Mouse (Mus musculus): ENCODE measurements at regions not wholly inside any gene's neighbourhood (a gene's known extent, or its start where the extent isn't known, plus 50 kb on each side); places are given as distances from the start of the nearest gene placed in this dataset.

- no peak for DNase-seq (ENCODE audit: extremely low read depth, low read depth)
Measured at GRCm38 (mm10) chr2:72672908-72673901, 197.2 kb downstream of the Cdca7 start.

- no peak for DNase-seq (ENCODE audit: extremely low read depth, low read depth)
Measured at GRCm38 (mm10) chr2:72674229-72674628, 198.3 kb downstream of the Cdca7 start.

- no peak for DNase-seq (ENCODE audit: extremely low read depth, low read depth)
Measured at GRCm38 (mm10) chr2:72674856-72675440, 199.0 kb downstream of the Cdca7 start.

DNA sequence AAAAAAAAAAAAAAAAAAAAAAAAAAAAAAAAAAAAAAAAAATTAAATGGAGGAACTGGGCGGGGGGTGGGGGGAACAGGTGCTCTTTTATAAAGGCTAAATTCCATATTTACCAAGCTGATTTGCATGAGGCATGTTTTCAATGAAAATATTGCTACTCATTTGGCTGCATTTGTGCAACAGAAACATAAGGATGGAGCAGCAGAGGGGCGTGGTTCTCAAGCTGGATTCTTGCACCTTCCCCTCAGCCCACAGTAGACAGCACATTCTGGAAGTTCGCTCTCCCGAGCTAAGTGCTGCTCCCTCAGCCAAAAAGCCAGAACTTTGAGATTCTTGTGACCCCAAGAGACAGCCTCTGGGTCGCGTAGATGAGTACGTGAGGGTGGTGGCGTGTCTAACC, 201.8 kb downstream of the Cdca7 start:
- no peak for DNase-seq (ENCODE audit: extremely low read depth, low read depth)

DNA sequence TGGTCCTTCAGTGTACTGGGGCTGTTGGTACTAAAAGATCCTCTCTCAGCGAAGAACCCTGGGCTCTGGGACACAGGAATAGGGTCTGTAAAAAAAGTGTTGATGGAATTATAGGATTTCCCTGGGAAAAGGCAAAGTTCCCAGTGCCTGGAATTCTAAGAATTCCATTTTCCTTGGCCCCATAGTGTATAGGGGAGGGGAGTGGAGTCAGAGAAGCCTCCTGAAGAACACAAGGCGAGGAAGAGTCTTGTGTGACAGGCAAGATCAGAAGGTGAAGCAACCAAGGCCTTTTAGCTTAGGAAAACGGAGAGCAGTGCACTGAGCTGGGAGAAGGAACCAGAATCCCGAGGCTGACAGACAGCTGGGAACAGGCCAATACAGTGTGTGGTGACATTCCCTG, 212.1 kb downstream of the Cdca7 start:
- no peak for DNase-seq (ENCODE audit: extremely low read depth, low read depth)

- no peak for DNase-seq (ENCODE audit: extremely low read depth, low read depth)
Measured at GRCm38 (mm10) chr2:72701081-72701480, 225.1 kb downstream of the Cdca7 start.

DNA sequence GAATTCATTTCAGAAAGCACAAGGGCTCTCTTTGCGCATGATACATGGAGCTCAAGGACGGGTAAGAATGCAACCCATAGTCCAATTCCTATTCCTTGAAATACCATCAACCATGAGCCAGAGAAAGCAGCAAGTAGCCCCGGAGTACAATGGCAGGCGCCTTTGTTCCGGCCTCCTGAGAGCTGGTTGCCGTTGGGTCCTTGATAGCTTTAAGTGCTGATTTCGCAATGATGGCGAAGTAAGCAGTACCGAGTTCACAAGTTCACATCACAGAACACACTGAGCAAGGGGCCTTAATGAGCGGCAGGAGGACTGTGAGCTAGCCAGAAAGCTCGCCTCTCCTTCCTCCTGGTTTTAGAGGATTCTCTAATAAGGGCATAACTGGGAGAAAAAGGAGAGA, 227.3 kb downstream of the Cdca7 start:
- no peak for DNase-seq (ENCODE audit: extremely low read depth, low read depth)

- no peak for DNase-seq (ENCODE audit: extremely low read depth, low read depth)
Measured at GRCm38 (mm10) chr2:72707676-72708659, 232.0 kb downstream of the Cdca7 start.

DNA sequence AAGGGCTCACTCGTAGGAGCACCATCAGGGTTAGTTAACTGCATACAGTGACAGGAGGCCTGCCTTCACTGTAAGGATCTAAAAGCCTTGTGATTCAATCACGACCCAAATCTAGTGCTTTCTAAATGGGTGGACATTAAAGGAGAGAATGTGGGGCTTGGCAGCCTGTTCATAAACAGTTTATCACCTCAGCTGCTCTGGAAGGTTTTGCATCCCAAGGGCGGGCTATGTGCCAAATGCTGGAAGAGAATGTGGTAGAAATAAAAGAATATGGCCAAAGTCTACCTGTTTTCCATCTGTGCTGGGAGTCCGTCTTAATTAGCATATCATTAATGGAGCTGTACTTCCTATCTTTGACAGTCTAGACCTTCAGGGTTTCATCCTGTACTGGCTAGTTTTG, 241.0 kb downstream of the Cdca7 start:
- DNase-seq (ENCODE audit: extremely low read depth, low read depth), result no peak

DNA sequence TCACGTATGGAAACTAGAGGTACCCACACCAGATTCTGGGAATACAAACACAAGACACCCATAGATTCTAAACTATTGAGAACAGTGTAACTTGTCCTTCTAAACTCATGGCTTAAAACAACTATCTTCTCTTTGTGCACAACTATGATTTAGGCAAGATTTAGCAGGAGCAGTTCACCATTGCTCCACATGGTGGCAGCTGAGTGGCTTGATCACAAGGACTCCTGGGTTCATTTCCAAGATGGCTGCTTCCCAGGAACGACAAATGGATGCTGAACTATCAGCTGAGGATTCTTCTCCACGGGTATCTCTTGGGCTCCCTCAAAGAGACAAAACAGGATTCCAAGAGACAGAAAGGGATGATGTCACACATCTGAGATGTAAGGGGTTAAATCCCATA, 251.5 kb downstream of the Sp3 start:
- peak; percentile 51 for DNase-seq (ENCODE audit: extremely low read depth, low read depth)

DNA sequence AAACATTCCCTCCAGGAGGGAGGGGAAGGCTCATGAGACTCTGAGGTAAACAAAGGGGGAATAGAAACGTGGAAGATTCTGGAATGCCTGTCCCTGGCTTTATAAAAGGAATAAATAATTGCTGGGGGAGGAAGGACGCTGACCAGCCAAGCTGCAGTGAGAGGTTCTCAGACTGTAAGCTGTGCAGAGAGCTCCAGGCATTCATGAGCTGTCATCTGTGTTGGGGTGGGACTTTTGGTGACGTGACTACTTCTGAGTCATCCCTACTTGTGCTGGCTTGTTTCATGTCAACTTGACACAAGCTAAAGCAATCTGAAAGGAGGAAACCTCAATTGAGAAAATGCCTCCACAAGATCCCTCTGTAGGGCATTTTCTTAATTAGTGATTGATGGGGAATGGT, 246.9 kb downstream of the Sp3 start:
- no peak for DNase-seq (ENCODE audit: extremely low read depth, low read depth)

GRCm38 (mm10) chr2:72735035-72735434, 245.2 kb downstream of the Sp3 start:
- no peak for DNase-seq (ENCODE audit: extremely low read depth, low read depth)

GRCm38 (mm10) chr2:72736685-72737084, 243.6 kb downstream of the Sp3 start:
- no peak for DNase-seq (ENCODE audit: extremely low read depth, low read depth)

GRCm38 (mm10) chr2:72740391-72741361, 239.6 kb downstream of the Sp3 start:
- no peak for DNase-seq (ENCODE audit: extremely low read depth, low read depth)

- DNase-seq (ENCODE audit: extremely low read depth, low read depth), result no peak
Measured at GRCm38 (mm10) chr2:72741746-72742145, 238.5 kb downstream of the Sp3 start.

DNA sequence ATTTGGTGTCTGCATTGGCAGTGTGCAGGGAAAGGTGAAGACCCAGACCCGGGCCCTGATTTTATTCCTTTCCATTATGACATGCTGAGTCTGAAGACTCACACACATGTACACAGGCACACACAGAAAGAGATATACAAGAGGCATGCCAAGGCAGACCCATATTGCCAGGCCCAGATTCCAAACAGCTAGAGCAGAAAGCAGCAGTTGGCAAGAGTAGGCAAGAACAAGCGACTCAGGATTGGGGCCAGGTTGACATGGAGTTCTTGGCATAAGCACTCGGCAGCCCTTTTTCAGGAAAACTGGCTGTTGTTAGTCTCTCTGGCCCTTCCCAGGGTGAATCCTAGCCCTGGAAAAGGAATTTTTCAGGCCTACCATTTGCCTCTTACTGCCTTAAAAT, 236.6 kb downstream of the Sp3 start:
- no peak for DNase-seq (ENCODE audit: extremely low read depth, low read depth)

GRCm38 (mm10) chr2:72744901-72745300, 235.3 kb downstream of the Sp3 start:
- no peak for DNase-seq (ENCODE audit: extremely low read depth, low read depth)

DNA sequence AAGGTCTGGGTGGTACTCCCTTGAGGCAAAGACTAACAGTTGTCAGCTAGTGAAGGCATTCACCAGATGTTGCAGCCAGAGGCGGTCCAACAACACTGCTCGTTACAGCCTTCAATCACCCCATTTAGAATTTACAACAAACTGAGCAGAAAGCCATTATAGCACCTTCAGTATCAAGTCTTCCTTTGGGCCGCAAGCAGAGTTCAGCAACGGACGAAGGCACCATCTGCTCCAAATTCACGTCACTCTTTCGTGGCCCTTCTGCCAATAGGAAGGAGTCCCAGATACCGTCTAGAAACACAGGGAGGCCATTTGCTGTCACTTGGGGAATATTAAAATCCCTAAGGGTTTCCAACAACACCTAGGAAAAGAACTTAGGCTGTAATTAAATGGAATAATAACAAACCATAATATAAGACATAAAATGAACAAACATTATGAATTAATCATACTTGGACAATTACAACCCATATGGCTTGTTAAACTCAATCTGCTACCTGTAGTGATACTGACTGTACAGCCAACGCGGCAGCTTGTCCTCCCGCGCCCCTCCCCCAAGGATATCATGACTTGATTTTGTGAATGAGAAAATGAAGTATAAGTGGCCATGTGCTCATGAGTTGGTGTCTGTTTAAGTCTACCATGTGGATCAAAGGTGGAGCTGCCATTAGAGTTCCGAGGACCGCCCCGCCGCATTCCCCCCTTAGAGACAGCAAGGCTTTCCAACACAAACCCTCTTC, 233.6 kb downstream of the Sp3 start:
- no peak for DNase-seq (ENCODE audit: extremely low read depth, low read depth)

DNA sequence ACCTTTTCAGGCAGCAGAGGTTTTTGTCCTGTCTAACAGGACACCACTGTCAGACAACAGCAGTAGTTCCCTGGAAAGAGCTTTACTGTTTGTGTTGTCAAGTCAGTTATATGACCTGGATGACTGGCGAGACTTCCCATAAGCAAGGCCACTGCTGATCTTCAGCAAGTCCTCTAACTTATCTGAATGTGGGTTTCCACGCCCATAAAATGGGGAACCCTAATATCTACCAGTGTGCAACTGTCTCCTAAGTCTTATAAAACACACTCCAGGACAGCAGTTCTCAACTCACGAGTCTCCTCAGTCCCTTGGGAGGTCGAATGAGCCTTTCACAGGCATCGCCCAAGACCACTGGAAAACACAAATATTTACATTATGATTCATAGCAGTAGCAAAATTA, 232.9 kb downstream of the Sp3 start:
- peak; percentile 84 for DNase-seq (ENCODE audit: extremely low read depth, low read depth)

- DNase-seq (ENCODE audit: extremely low read depth, low read depth), result no peak
Measured at GRCm38 (mm10) chr2:72749495-72749894, 230.8 kb downstream of the Sp3 start.
